ENCODE assay signal across 9 mouse cellular contexts in genomic region chr2:35627298-35627898, GRCm38 (mm10).
DNase-seq lines count a peak whose midpoint lies in the region; ATAC-seq and TF ChIP-seq lines count a peak whose summit lies in the region.
"Had no signal": no experiment of that assay in that cellular context is flagged by ENCODE, and none has a peak within 500 bp of the region (broad histone marks: within the 10 kb centered on the region; RNA-seq: fewer than 3 reads in every experiment).

No protein-coding gene starts in this region.

- no peak overlapping the region for H3K4me2 ChIP-seq in lung, embryonic 15.5 days
- H3K4me2 ChIP-seq in heart, embryonic 14.5 days (ENCODE audit: low read length), result peak overlapping the region; percentile 56
- no peak overlapping the region for H3K4me2 ChIP-seq in midbrain, embryonic 15.5 days

- H3K9ac ChIP-seq in lung, embryonic 15.5 days, result no peak overlapping the region
- H3K9ac ChIP-seq in heart, embryonic 14.5 days (ENCODE audit: low read length), result peak overlapping the region; percentile 56
- no peak overlapping the region for H3K9ac ChIP-seq in midbrain, embryonic 15.5 days

- H3K4me1 ChIP-seq in lung, embryonic 15.5 days, result peaks cover 59% of the 10 kb centered on the region
- peaks cover 35% of the 10 kb centered on the region for H3K4me1 ChIP-seq in lung, adult 2 months (ENCODE audit: control insufficient read depth, insufficient read depth, low read length)
- peaks cover 65 to 86% of the 10 kb centered on the region in 2 experiments for H3K4me1 ChIP-seq in heart, embryonic 14.5 days (ENCODE audit: control insufficient read depth in 2 of 2, insufficient read depth in 2 of 2, low read length in 2 of 2)
- peaks cover 33% of the 10 kb centered on the region for H3K4me1 ChIP-seq in midbrain, embryonic 15.5 days

- no peaks in the 10 kb centered on the region for H3K27me3 ChIP-seq in lung, embryonic 15.5 days
- H3K27me3 ChIP-seq in heart, embryonic 14.5 days (ENCODE audit: control insufficient read depth, insufficient read depth, low read length), result no peaks in the 10 kb centered on the region
- no peaks in the 10 kb centered on the region for H3K27me3 ChIP-seq in midbrain, embryonic 15.5 days (replicated peaks)

- no peak for TF ChIP-seq POLR2A in lung, adult 2 months (IDR thresholded peaks at IDR 0.05; ENCODE audit: borderline replicate concordance, extremely low read depth, low read depth, low read length)

- H3K27ac ChIP-seq in lung, embryonic 15.5 days, result peak overlapping the region; percentile 30; the same call in 1 of the 2 replicates
- peak overlapping the region; percentile 68 to 85 for H3K27ac ChIP-seq in heart, embryonic 14.5 days (replicated peaks in 1 of 2; ENCODE audit: control insufficient read depth in 1 of 2, insufficient read depth in 1 of 2, low read depth in 2 of 2, low read length in 2 of 2)
- peak overlapping the region; percentile 59 for H3K27ac ChIP-seq in midbrain, embryonic 15.5 days

- no peak overlapping the region for H3K4me3 ChIP-seq in lung, embryonic 15.5 days
- no peak overlapping the region for H3K4me3 ChIP-seq in lung, adult 2 months (replicated peaks; ENCODE audit: extremely low read depth, low read depth, low read length)
- H3K4me3 ChIP-seq in heart, embryonic 14.5 days (ENCODE audit: control insufficient read depth in 1 of 2, insufficient read depth in 1 of 2, low read depth in 1 of 2, low read length in 2 of 2), result no peak overlapping the region
- no peak overlapping the region for H3K4me3 ChIP-seq in midbrain, embryonic 15.5 days

- H3K36me3 ChIP-seq in lung, embryonic 15.5 days, result no peaks in the 10 kb centered on the region
- H3K36me3 ChIP-seq in heart, embryonic 14.5 days (ENCODE audit: control insufficient read depth, insufficient read depth, low read length), result peaks cover 16% of the 10 kb centered on the region; the same call in 1 of the 2 replicates
- no peaks in the 10 kb centered on the region for H3K36me3 ChIP-seq in midbrain, embryonic 15.5 days (replicated peaks)

- ATAC-seq in lung, embryonic 15.5 days (ENCODE audit: borderline replicate concordance, extremely low read depth, low FRiP score, low TSS enrichment), result no peak
- ATAC-seq in heart, embryonic 14.5 days (ENCODE audit: insufficient number of reproducible peaks, insufficient read depth, low FRiP score, low read depth), result no peak
- ATAC-seq in midbrain, embryonic 15.5 days (replicated peaks), result peak; percentile 51

- no peaks in the 10 kb centered on the region for H3K9me3 ChIP-seq in lung, embryonic 15.5 days
- H3K9me3 ChIP-seq in heart, embryonic 14.5 days (ENCODE audit: control insufficient read depth, low read length), result no peaks in the 10 kb centered on the region
- no peaks in the 10 kb centered on the region for H3K9me3 ChIP-seq in midbrain, embryonic 15.5 days

- no peak for TF ChIP-seq CTCF in lung, adult 2 months (IDR thresholded peaks at IDR 0.05; ENCODE audit: insufficient read depth, low read length)

- 26% methylated on average over 11 of the region's 11 CpGs for WGBS in lung, embryonic 15.5 days
- 24% methylated on average over 11 of the region's 11 CpGs for WGBS in lung, adult 2 months
- WGBS in heart, embryonic 14.5 days, result 14% methylated on average over 11 of the region's 11 CpGs
- 41% methylated on average over 11 of the region's 11 CpGs for WGBS in midbrain, embryonic 15.5 days

- peak; percentile 46 to 56 for DNase-seq in cerebellum, postnatal 14 days
- DNase-seq in cerebellum, postnatal 4 days (ENCODE audit: low spot score in 2 of 2), result no peak
- DNase-seq in lung, adult 2 months, result no peak
- no peak for DNase-seq in thymus, adult 18-20 months
- no peak for DNase-seq in retina, postnatal 1 day
- DNase-seq: layer of hippocampus, postnatal 36 days had no signal

Comparison
In these comparisons a context has a peak if more than half of its experiments do, and no peak if none do; other contexts are left out.
1. DNase-seq: peak in cerebellum, postnatal 14 days (2 of 2); none in cerebellum, postnatal 4 days (0 of 2), lung, adult 2 months (single experiment), thymus, adult 18-20 months (0 of 2) and retina, postnatal 1 day (single experiment).
2. Peak in every context shown above with its lines, with median percentiles within 50 percentile points of each other: H3K27ac ChIP-seq.